Mouse (Mus musculus) forebrain, embryonic 11.5 days (tissue): Measurements from ENCODE around the gene Ebpl. TPM values are rescaled to one million over a fixed set of nuclear protein-coding genes. Genes with fewer than 3 reads are reported as not detected.

Experiments
- ATAC-seq: fragments of 200-750 bp; cut with Nextera tagmentation; replicated peaks from 2 replicates; pipeline ENCODE4 v1.8.0; 2017; ENCODE audit warnings: moderate TSS enrichment; ENCODE audit not compliant: low FRiP score
- DNase-seq: peaks from one replicate; pipeline ENCODE4 v3.0.0-alpha.2; 2017; ENCODE audit warnings: low spot score
- H3K27ac ChIP-seq: fragments of 300-500 bp; sonication (generic); 2 replicates; pipeline ENCODE4 v1.5.1; 2014; ENCODE audit warnings: low read depth, low read length
- H3K27me3 ChIP-seq: fragments of 300-500 bp; sonication (generic); 2 replicates; pipeline ENCODE4 v1.6.1; 2014; ENCODE audit warnings: mild to moderate bottlenecking, low read length, mixed read lengths; ENCODE audit not compliant: control insufficient read depth, insufficient read depth
- H3K36me3 ChIP-seq: fragments of 300-500 bp; sonication (generic); 2 replicates; pipeline ENCODE4 v1.6.1; 2014; ENCODE audit warnings: mild to moderate bottlenecking, low read length, moderate library complexity, mixed read lengths; ENCODE audit not compliant: control insufficient read depth, insufficient read depth
- H3K4me1 ChIP-seq: fragments of 300-500 bp; sonication (generic); replicated peaks from 2 replicates; pipeline ENCODE4 v1.6.1; 2014; ENCODE audit warnings: low read length, mixed read lengths; ENCODE audit not compliant: control insufficient read depth, insufficient read depth
- H3K4me2 ChIP-seq: fragments of 300-500 bp; sonication (generic); 2 replicates; pipeline ENCODE4 v1.6.1; 2014; ENCODE audit warnings: low read depth, mild to moderate bottlenecking, low read length, moderate library complexity, mixed read lengths; ENCODE audit not compliant: severe bottlenecking
- H3K4me3 ChIP-seq: fragments of 300-500 bp; sonication (generic); 2 replicates; pipeline ENCODE4 v1.5.1; 2014; ENCODE audit warnings: low read depth, low read length
- H3K9ac ChIP-seq: fragments of 300-500 bp; sonication (generic); 2 replicates; pipeline ENCODE4 v1.6.1; 2014; ENCODE audit warnings: low read length
- H3K9me3 ChIP-seq: fragments of 300-500 bp; sonication (generic); 2 replicates; pipeline ENCODE4 v1.6.1; 2016; ENCODE audit warnings: low read length, mixed read lengths; ENCODE audit not compliant: control insufficient read depth
- WGBS: fragments of 180-500 bp; shearing (Covaris S2); extraction: QIAGEN DNeasy Blood & Tissue Kit; methylation state at CpG from one replicate; pipeline ENCODE4 v1.1.7; 2014; 5-methylcytosine and 5-hydroxymethylcytosine counted together
- polyA plus RNA-seq: library from polyadenylated mRNA; unstranded; fragments of >200 nt; fragmentation: Nextera tagmentation; extraction: Ambion mirVana; gene quantifications from 2 replicates; pipeline ENCODE4 v1.2.1, GENCODE M21; 2014

The Ebpl gene
- polyA plus RNA-seq, 1 experiment from 2014 or later, result 9.4 TPM

GRCm38 (mm10) chr14:61293884-61294737 is 66.1 kb downstream of the Ebpl start:
- ATAC-seq (no peak), DNase-seq (peak; percentile 63)
- Histone ChIP-seq H3K9ac (no peak overlapping the region), H3K27me3 (no peaks in the 10 kb centered on the region), H3K4me1 (no peaks in the 10 kb centered on the region), H3K9me3 (no peaks in the 10 kb centered on the region), H3K4me2 (no peak overlapping the region), H3K4me3 (no peak overlapping the region), H3K36me3 (no peaks in the 10 kb centered on the region), H3K27ac (no peak overlapping the region)
- WGBS, result 49% methylated on average over 16 of the region's 16 CpGs

DNA sequence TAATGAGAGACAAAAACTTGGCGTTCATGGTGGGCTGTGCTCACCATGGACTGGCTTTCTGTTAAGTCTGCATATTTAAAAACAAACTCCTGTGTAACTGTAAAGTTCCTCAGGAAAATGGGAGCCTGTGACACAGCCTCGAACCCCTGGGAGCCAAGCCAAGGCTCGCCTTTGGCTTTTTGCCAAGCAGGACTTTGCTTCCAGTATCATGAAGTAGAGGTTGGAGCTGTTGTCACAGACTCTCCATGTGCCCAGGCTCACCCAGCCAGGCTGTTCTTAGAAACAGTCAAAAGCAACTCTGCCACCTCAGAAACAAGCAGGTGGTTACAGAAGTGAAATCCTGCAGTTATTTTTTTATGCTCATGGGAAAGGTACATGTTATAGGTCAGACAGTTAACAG is 69.6 kb downstream of the Ebpl start:
- H3K9ac ChIP-seq, result no peak overlapping the region
- no peak overlapping the region for H3K4me2 ChIP-seq
- no peaks in the 10 kb centered on the region for H3K27me3 ChIP-seq
- no peak overlapping the region for H3K27ac ChIP-seq
- no peaks in the 10 kb centered on the region for H3K4me1 ChIP-seq
- no peaks in the 10 kb centered on the region for H3K9me3 ChIP-seq
- WGBS, result 92% methylated on average over 3 of the region's 3 CpGs
- H3K36me3 ChIP-seq, result no peaks in the 10 kb centered on the region
- DNase-seq, result no peak
- no peak for ATAC-seq
- H3K4me3 ChIP-seq, result no peak overlapping the region

DNA sequence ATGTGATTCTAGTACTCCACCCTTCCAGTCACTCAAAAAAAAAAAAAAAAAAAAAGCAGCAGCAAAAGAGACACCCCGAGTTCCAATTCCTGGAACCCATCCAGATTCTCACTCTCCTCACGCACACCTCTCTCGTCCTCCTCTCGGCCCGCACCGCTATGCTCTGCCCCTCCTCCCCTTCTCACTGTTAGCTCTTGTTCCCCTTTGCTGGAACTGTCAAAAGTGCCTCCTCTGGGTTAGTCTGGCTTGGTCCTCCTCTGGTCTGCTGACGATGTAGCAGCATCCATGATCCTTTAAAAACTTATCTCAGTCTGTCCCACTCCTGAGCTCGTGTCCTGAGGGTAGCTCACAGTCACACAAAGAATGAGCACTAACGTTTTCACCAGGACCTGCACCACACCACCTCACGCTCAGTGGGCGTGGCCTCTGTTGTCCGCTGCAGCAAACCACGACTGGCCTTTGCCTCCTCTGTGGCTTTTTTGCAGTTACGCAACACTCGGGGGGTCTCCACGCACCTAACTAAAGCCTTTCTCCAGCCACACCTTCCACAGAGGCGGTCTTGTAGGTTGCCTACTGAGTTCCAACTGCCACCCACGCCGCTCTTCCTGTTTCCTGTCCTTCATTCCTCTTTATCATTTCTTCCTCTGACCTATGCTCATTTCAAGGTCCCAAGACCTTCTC is 71.5 kb downstream of the Ebpl start:
- no peaks in the 10 kb centered on the region for H3K36me3 ChIP-seq
- no peak overlapping the region for H3K27ac ChIP-seq
- H3K4me1 ChIP-seq, result no peaks in the 10 kb centered on the region
- no peak overlapping the region for H3K4me2 ChIP-seq
- no peak overlapping the region for H3K4me3 ChIP-seq
- DNase-seq (no peak), ATAC-seq (no peak)
- H3K9me3 ChIP-seq, result no peaks in the 10 kb centered on the region
- WGBS, result 76% methylated on average over 19 of the region's 19 CpGs
- no peaks in the 10 kb centered on the region for H3K27me3 ChIP-seq
- no peak overlapping the region for H3K9ac ChIP-seq

Other genes with a start within 250 kb of the Ebpl start
- 5.4 and 6.0 TPM in 2 replicates for gene Sacs, start 222.0 kb downstream of the Ebpl start, polyA plus RNA-seq
- 0.13 TPM in 1 of 2 replicates, not detected in the other for gene Sgcg, start 101.9 kb downstream of the Ebpl start, polyA plus RNA-seq
- 0.29 TPM in 2 replicates for gene Arl11, start 50.7 kb downstream of the Ebpl start, polyA plus RNA-seq
- 106 and 107 TPM in 2 replicates for gene Kpna3, start 79.4 kb upstream of the Ebpl start, polyA plus RNA-seq
- gene Spryd7, start 196.4 kb upstream of the Ebpl start, polyA plus RNA-seq, result 15.8 and 16.6 TPM in 2 replicates
- 26.5 and 27.7 TPM in 2 replicates for gene Trim13, start 237.8 kb upstream of the Ebpl start, polyA plus RNA-seq
- gene Kcnrg, start 247.0 kb upstream of the Ebpl start, polyA plus RNA-seq, result 0.77 and 1.0 TPM in 2 replicates